Mouse (Mus musculus) frontal cortex, adult (tissue): ENCODE results near the gene Tssc4.

ENCODE experiments used
- ATAC-seq: cut with Nextera tagmentation; 2 replicates; pipeline ENCODE4 v1.9.2; 2017; ENCODE audit warnings: mild to moderate bottlenecking, moderate library complexity, mixed read lengths; ENCODE audit not compliant: low TSS enrichment

Tssc4 gene

DNA sequence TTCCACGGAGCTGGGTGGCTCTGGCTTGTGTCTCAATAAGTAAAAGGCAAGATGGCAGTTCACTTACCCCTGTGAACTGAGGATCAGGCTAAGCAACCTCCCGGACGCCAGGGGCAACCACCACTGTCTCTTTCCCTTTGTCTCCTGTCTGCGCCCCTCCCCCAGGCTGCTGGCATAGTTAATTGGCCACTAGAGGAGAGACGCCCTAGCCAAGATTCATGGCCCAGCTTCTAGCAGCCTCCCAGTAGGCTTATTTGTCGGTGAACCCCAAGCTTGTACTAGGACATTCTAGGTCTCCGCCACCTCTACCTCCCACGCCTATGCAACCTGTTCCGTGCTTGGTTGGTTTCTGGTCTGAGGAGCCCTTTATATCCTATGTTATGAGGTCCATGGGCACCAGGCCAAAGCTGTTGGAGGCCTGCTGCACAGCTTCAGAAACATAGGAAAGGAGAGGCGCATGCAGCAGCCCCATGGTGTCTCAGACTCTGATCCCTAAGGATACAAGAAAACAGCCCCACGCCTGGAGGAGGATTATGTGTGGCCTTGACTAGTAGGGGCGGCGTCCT lies 650 bp upstream of the Tssc4 start:
- no peak; the same call in 1 of the 2 replicates for ATAC-seq

GRCm38 (mm10) chr7:143069751-143070400 lies 827 bp downstream of the Tssc4 start:
- ATAC-seq = no peak; the same call in 1 of the 2 replicates

DNA sequence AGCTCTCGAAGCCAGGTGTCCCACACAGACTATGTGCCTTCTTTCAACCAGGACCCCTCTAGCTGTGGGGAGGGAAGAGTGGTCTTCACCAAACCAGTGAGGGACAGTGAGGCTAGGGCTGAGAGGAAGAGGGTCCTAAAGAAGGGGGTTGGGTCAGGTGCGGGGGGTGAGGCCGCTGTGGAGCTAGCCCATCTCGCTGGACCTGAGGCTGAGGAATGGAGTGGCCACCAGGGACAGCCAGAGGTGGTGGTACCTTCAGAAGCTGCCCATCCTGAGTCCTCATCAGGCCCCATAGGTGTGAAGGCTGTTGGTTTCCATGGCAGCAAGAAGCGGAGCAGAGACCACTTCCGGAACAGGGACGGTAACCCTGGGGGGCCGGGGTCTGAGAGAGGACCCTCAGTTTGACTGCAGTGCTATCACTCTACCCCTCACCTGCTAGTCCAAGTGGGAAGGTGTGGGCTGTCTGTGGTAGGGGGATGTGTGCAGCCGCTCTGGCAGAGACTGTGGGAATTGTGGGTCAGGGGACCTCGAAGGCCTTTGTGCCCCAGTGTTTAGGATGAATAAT lies 1.5 kb downstream of the Tssc4 start:
- ATAC-seq = no peak

- ATAC-seq = no peak
These were observed 3.6 kb downstream of the Tssc4 start for GRCm38 (mm10) chr7:143072605-143073004.

DNA sequence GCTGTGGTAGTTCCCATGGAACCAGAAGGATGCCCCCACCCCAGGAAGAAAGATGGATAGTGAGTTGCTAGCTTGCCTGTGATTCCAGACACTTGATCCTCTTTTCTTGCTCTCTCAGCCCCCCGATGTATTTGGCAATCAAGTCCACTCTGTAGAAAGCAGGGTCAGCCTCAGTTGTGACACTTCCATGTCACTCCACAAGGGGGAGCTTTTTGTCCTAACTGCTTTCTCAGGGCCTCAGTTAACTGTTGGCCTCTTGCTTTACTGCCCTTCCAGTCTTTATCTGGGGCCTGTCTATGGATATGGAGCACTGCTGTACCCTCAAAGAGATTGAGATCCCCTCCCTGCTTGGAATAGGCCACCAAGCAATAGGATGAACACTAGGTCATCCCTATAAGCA lies 4.0 kb downstream of the Tssc4 start:
- no peak for ATAC-seq

DNA sequence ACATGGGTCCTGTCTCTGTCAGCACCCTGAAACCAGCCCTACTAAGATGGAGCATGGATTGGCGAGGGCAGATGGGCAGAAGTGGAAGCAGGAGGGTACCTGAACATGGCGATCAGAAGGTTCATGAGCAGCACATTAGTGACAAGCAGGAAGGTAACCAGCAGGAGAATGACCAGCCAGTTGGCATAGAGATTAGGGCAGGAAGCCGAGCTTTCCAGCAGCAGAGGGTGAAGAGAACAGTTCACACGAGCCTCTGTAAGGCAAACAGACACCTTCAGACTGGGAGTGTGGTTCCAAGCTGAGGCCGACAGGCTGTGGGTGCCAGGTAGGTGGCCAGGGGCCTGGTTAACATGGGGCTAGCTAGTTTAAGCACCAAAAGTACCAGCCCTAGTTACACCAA lies 6.3 kb downstream of the Tssc4 start:
- no peak for ATAC-seq

DNA sequence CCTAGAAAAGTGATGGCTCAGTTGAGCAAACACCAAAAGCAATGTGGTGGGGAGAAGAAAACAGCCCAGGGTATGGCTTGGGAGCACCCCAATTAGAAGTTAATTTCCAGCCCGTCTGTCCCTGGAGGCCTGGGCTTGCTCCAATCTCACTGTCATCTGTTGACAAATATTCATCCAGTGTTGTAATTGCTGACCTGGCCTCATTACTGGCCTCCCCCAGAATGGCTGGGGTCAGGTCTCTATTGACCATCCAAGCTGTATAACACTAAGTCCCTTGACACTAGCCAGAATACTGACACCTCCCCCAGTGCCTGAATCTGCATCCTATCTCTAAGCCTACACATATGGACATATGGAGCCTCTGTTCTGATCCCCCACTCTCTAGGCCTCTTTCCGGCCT lies 8.3 kb downstream of the Tssc4 start:
- no peak for ATAC-seq

GRCm38 (mm10) chr7:143082024-143082423 lies 13.0 kb downstream of the Tssc4 start:
- ATAC-seq = no peak

- no peak for ATAC-seq
These were observed 14.7 kb downstream of the Tssc4 start for GRCm38 (mm10) chr7:143083708-143084107.

DNA sequence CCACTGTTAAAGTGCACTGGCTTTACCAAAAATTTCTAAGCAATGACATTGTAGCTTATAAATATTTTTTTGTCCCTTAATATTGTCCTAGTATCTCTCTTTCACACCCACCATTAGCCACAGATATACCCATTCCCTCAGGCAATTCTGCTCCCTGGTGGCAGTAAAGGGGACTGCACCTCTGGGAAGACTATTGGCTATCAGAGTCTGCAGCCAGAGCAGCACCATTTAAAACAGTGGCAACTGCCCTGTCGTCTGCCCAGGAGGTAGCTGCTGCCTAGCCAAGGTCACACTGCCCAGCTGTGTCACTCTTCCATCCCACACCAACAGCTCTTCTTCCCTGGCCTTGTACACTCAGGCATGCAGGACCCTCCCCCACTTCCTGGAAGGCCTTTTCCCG lies 17.3 kb downstream of the Tssc4 start:
- ATAC-seq = no peak

DNA sequence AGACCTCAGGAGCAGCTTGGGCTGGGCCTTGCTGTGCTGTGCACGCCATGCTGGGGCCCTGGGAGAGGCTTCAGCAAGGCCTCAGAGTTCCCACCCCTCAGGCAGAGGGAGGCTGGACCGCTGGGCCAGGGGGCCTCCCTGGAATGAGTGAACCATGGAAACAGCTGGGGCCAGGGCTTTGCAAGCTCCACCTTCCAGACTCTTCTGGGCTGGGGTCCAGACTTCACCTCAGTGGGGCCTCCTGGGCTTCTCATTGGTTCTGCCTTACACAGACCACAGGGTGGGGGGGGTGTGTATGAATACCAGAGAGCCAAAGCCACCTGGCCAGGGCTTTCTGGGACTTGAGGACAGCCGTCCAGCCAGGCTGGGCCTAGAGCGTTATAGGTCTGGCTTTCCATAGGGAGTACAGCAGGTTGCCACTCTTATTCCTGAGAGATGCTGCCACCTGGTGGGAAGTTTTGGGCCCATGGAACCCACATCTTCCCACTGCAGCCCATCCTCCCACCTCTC lies 18.1 kb downstream of the Tssc4 start:
- 0 out of 2 replicates have a peak, but pooled peaks have one; percentile 55 for ATAC-seq

GRCm38 (mm10) chr7:143093847-143094246 lies 24.8 kb downstream of the Tssc4 start:
- ATAC-seq = no peak

- ATAC-seq = no peak
These were observed 25.8 kb downstream of the Tssc4 start, which contains the start of gene Trpm5 for GRCm38 (mm10) chr7:143094592-143095553. Gene Trpm5 (minus strand): TSS chr7:143094642.

GRCm38 (mm10) chr7:143095554-143095907 lies 26.5 kb downstream of the Tssc4 start:
- no peak for ATAC-seq

DNA sequence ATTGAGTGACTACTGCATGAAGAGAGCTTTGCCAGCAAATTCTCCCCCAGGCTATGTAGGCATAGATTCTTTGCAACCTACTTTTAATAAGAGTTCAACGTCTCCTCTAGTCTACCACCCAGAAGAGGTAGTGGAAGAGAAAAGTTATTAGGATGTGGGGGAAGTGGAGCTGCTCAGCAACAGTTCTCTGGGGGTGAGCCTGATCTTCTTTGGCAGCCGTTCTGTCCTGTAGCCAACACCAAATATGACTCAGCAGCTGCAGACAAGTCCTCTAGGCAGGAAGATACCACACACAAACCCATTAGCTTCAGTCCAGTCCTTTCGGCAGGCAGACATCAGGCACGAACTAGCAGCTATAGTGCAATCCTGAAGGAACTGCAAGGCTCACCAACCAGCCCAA lies 31.7 kb downstream of the Tssc4 start:
- ATAC-seq = peak; percentile 57; the same call in 1 of the 2 replicates

GRCm38 (mm10) chr7:143105258-143105897 lies 36.3 kb downstream of the Tssc4 start:
- no peak for ATAC-seq

DNA sequence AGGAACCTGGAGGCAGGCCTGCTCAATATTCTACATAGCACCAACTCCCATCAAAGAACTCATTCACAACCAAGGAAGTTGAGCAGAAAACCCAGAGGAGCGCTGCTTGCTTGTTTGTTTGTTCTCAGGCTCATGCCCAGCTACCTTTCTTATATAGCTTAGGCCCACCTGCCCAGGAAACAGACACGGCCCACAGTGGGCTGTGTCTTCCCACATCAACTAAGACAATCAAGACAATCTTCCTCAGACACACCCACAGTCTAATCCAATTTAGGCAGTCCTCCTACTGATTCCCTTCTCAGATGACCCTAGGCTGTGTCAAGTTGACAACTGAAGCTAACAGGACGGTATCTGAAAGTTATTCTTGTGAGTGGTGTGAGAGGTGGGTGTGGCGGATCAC lies 37.0 kb downstream of the Tssc4 start, which contains the start of gene Kcnq1:
TSS of gene Kcnq1 (plus strand) at position 301 of the 400 bp plus-strand sequence.
- no peak for ATAC-seq

GRCm38 (mm10) chr7:143106672-143107465 lies 37.8 kb downstream of the Tssc4 start:
- no peak for ATAC-seq

GRCm38 (mm10) chr7:143108200-143108599 lies 39.2 kb downstream of the Tssc4 start:
- ATAC-seq = no peak

GRCm38 (mm10) chr7:143108996-143109660 lies 40.1 kb downstream of the Tssc4 start:
- no peak for ATAC-seq
